Mouse (Mus musculus): ENCODE measurements around the gene Irf2bp1.
A peak's percentile ranks its signal among the peaks of the same experiment; 100 is the strongest.

The Irf2bp1 gene

DNA sequence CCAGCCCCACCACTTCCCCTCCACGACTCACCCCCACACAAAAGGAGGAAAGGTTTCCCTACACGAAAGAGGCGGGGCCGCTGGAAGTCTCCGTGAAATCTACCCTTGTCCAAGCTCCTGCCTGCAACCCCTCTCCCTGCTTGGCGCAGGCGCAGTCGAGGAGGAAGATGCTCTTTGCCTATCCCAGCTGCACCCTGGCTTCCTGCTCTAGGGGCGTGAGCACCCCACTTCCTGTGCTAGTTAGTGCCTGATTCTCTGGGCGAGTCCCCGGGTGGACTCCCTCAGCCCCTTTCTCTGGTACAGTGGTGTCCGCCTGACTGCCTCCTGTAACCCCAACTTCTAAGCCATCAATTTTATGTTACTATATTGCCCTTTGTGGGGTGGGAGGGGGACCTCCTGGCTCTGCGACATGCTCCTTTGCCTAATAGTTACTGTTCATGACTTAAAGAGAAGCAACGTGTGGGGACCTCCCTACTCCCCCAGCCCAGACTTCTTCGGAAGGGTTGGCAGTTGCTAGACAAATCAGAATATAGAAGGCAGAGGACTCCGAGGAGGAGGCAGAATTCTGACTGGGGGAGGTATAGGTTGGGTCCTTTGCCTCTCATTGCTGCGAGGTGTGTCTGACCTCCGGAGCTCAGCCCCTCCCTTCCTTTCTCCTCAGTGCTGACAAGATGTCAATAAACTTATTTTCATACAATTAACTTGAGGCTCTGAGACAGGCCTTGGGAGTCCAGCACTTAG, 2.6 kb upstream of the Irf2bp1 start:
- DNase-seq = peak; percentile 37

DNA sequence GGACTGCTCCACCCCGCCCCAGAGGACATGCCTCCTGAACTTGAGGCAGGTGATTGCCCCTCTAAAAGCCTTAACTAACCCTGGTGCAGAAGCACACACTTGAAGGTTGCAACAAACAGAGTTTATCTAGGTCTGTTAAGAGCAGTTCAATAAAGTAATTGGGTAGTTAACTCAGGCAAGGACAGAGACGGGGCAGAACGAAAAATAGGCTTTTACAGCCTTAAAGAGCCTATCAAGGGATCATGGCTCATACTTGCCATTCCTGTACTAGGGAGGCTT, 2.1 kb upstream of the Irf2bp1 start:
- DNase-seq = no peak

DNA sequence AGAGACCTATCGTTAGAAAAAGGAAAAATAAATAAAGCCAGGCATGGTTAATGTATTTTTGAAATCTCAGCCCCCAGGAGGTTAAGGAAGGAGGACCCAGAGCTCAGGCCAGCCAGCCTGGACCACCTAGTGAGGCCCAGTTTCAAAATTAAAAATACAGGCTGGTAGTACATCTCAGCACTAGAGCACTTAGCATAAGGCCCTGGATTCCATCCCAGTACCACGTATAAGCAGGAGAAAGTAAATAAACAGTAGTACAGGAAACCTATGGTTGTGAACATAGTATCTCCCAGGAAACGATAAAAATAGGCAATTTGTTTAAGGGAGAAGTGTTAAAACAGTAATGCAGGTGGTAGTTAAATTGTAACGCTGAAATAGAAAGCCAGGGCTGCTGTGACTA, 1.7 kb upstream of the Irf2bp1 start:
- DNase-seq = peak; percentile 12

DNA sequence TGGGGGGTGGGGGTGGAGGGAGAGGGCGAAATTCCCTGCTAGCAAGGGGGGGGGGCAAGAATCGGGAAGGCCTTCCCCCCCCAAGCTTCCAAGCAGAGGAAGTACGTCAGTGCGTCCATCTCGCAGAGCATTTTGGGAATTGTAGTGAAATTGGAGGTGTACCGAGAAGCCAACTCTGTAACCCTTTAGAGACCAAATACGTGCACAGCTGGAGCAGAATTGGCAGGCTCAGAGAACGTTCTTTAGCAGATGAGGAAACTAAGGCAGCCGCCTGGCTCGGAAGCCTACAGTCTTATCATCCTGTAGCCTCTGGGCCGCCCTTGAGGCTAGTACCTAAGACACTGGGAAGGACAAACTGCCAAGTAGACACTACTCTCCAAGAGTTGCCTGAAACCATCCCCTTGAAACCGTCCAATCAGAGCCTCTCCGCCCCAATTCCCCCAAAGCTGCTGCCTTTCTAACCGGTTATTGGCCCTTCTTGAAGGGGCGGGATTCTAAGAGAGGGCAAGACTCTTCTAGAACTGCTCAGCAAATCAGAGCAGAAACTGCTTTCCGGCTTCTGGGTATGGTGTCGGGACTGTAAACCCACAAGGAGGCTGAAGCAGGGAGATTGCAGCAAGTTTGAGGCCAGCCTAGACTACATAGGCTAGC, 871 bp upstream of the Irf2bp1 start:
- peak; percentile 70 for DNase-seq

DNA sequence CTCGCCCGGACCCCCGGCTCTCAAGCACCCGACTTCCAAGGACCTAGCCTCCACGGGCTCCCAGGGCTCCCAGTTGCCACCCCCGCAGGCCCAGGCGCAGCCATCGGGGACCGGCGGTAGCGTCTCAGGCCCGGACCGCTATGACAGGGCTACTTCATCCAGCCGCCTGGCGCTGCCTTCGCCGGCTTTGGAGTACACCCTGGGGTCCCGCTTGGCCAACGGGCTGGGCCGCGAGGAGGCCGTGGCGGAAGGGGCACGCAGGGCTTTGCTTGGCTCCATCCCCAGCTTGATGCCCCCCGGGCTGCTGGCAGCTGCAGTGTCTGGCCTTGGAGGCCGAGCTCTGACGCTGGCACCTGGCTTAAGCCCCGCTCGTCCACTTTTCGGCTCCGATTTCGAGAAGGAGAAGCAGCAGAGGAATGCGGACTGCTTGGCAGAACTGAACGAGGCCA, 811 bp downstream of the Irf2bp1 start:
- DNase-seq = no peak

DNA sequence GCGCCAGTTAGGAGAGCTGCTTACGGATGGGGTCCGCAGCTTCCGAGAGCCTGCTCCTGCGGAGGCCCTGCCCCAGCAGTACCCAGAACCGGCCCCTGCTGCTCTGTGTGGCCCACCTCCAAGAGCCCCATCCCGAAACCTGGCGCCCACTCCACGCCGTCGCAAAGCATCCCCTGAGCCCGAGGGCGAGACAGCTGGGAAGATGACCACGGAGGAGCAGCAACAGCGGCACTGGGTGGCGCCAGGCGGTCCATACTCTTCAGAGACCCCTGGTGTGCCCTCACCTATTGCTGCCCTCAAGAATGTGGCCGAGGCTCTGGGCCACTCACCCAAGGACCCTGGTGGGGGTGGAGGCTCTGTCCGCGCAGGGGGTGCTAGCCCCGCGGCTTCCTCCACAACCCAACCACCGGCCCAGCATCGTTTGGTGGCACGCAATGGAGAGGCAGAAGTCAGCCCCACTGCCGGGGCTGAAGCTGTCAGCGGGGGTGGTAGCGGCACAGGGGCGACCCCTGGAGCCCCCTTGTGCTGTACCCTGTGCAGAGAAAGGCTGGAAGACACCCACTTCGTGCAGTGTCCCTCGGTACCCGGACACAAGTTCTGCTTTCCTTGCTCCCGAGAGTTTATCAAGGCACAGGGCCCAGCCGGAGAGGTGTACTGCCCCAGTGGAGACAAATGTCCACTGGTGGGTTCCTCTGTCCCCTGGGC, 1.7 kb downstream of the Irf2bp1 start:
- peak; percentile 59 for DNase-seq

DNA sequence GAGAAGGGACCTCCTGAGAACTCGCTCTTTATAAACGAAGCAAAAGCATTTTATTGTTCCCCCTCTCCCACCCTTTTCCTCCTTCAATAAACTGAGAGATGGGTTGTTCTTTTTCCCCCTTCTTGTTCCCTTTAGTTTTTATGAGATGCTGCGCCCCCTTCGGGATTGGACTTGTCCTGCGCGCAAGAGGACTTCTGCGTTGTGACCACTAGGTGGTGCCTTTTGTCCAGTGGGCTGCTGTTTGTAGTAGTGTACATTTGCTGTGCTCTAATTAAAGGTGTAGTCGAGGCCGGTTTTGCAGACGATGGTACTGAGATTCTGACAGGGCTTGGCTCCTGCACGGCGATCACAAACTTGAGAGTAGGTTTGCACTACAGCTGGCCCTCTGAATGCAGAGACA, 2.6 kb downstream of the Irf2bp1 start:
- DNase-seq = peak; percentile 78

DNA sequence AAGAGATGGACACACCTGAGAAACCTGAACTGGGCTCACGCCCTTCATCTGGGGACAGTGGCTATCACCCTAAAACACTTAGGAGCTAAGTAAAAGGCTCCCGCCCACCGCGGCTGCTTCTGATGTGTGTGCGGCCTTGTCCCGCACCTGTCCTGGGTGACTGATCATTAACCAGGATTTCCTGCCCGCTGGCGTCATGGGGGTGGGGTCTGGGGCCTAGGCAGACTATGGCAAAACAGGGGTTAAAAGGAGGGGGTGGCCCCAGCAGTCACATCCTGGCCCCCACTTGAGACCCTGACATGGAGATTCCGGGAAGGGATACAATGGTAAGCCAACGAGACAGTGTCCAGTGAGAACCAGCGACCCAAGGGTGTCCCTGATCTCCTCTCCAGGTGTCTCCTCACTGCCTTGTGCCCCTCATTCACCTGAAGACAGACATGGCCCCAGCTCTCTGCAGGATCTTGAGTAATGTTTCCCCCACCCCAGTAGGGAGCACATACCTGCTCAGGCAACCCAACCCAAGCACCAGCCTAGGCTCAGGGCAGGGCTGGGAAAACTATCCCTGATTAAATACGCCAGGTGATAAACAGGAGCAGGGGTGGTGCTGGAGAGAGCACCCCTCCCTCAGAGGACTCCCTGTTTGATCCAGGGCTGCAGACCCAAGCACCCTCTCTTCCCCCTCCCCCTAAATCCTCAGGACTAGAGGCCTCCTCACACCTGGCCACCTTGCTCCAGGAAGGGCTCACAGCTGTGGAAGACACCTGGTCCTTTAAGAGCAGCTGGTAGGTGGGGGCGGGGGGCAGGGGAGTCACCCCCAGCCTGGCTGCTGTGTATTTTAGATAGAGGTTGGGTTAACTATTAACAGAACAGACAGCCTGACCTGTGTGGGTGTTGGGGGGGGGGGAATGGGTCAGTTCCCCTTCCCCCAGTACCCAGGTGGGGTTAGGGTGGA, 3.5 kb downstream of the Irf2bp1 start:
- peak; percentile 44 for DNase-seq

DNA sequence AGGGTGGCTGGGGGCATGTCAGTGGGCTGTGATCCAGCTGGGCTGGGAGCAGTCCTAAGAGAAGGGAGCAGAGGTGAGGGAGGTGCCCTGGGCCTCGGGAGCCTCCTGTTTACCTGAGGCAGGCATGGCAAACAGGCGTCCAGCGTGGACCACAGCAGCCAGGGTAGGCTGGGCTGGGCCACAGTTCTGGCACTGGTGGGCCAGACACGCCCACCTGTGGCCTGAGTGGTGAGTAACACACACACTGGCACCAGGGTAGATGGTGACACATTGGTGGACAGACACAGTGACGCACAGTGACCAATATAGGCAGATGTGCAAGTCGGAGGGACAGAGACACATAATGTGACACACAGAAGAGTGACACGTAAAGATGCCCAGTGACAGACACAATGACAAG, 6.7 kb downstream of the Irf2bp1 start:
- DNase-seq = no peak

DNA sequence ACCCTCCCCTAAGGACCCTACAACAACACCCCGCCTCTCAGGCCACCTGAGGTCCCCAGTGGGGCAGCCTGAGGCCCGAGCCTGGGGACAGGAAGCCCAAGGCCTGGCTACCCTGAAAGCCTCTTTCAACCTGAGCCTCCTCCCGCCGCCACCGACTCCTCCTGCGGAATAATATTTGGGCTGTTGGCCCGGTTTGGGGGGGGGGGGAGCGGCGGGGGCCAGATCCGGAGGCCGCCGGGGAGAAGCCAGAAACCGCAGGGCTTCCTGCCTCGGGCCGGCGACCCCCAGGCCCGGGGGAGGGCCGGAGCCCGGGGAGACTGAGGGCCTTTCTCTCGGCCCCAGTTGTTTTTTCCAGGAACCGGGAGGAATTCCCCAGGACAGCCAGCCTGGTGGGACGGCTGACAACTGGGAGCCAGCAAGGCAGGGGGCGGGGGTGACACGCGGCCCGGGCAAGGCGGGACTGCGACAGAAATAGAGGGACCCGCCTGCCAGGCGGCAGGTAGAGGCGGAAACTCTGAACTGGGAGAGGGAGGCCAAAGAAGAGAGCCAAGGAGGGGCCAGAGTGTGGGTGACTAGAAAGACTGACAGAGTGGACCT, 8.3 kb downstream of the Irf2bp1 start:
- no peak for DNase-seq

DNA sequence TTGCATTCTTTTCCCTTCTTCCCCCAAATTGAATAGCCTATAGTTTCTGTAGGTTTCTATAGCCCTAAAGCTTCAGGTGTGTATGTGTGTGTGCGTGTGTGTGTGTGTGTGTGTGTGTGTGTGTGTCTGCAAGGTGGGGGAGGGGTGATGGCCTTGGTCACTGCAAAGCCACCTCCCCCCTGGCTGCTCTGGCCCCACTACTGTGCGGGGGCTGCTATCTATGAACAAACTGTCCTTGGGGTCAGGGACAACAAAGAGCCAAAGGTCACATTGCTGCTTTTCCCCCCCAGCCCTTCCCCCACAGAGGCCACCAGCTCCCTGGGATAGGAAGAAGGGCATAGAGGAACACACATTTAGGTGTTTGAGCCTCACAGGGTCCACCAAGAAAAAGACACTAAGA, 9.0 kb downstream of the Irf2bp1 start:
- no peak for DNase-seq

DNA sequence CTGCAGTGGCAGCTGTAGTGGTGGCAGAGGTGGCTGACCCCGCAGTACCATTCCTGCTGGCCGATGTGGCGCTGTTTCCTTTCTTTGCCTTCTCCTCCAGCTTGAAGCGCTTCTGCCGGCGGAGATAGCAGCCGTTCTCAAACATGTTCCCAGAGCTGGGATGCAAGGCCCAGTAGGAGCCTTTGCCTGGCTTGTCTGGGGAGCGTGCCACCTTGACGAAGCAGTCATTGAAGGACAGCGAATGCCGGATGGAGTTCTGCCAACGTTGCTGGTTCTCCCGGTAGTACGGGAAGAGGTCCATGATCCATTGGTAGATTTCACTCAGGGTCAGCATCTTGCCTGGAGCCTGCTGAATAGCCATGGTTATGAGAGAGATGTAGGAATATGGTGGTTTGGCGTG, 10.6 kb downstream of the Irf2bp1 start:
- DNase-seq = no peak

DNA sequence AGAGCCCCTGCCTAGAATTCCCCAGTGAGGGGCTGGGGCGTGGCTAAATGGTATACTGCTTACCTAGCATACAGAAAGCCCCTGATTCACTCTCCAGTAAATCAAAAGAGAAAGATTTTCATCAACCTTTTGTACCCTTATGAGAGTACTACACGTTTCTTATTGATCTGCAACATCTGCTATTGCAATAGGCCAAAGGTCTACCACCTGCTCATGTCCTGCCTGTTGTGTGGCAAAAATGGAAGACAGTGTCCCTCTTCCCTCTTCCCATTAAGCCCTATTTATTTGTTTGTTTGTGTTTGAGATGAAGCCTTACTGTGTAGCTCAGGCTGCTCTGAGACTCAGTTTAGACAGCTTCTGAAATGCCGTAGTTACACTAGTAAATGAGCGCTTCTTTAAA, 12.2 kb downstream of the Irf2bp1 start:
- no peak for DNase-seq

DNA sequence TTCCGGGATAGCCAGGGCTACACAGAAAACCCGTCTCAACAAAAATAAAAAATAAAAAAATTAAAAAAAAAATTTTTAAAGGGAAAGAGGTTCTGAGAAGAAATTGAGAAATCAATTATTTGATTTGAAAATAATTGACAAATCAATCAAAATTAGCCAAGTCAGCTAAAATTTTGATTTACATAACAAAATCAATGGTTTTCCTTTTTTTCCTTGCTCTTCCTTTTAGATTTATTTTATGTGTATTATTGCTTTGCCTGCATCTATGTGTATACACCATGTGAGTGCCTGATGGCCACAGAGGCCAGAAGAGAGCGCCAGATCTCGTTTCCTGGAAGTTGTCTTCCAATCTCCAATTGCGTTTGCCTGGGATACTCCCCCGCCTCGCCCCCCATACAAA, 14.1 kb downstream of the Irf2bp1 start:
- DNase-seq = no peak

DNA sequence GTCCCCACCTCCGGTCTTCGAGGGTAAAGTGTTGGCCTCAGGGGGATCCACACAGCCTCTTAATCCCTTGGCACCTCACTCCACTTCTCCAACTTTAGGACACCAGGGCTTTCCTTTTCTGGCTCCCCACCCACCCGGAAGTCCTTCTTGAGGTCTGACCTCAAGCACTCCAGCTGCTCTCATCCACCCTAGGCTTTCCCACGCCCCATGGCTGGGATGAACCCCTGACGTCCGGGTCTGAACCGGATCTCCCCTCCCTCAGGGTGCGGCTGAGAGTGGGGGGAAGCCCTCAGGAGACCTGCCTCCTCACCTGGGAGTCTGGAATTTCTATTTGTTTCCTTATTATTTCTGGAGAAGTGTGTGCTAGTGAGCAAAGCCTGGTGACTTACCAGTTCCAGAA, 17.2 kb downstream of the Irf2bp1 start:
- DNase-seq = no peak

DNA sequence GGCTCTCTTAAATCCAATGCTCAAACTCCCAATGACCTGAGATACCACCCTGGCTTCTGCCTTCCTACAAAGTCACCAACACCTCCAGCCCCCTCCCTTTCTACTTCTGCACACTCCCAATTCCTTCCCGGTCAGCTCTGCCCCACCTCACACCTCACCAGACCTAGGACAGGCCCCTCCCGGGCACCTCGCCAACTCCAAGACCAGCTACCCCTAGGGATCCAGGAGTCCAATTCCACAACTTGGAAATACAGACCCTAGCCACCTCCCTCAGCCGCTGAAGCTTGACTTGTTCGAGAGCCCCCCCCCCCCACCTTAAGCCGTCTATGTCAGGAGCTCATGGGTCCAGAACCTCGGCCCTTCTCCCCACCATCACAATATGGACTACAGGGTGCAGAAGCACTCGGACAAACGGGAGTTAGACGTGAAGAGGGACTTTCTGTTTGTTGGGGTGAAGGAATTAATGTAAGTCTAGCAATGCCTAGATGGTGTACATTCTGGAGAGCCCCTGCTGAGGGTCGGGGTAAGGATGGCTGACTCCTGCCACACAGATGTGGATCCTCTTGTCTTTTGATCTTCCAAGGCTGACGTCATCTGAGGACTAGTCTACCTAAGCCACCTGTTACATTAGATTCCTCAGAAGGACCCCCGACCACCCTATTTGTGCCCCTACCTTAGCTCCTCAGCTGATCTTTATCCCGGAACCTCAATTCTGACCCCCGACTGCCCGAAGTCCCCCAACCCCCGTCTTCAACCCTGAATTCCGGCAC, 18.5 kb downstream of the Irf2bp1 start:
- no peak for DNase-seq

DNA sequence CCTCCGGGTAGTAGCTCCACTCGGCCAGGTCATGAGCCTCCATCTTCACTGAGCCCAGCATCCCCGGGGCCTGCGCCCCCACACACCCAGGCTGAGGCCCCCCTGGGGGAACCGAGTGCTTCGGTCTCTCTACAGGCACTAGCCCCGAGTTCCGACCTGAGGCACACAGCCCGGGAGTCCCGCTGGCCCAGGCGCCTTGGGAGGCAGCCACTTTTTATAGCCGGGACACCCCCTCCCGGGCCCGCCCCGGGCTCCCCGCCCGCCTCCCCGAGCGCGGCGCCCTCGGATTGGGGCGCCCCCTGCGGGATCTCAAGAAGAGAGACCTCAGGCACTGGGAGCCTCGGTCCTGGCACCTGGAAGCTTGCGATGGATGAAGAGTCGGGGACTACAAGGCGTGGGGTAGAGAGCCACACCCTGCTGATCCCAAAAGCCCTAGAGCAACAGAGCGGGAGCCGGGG, 19.5 kb downstream of the Irf2bp1 start, which contains the start of gene Foxa3:
Foxa3 (minus strand) TSS at position 182 of the 458 bp plus-strand sequence.
- DNase-seq = peak; percentile 62

DNA sequence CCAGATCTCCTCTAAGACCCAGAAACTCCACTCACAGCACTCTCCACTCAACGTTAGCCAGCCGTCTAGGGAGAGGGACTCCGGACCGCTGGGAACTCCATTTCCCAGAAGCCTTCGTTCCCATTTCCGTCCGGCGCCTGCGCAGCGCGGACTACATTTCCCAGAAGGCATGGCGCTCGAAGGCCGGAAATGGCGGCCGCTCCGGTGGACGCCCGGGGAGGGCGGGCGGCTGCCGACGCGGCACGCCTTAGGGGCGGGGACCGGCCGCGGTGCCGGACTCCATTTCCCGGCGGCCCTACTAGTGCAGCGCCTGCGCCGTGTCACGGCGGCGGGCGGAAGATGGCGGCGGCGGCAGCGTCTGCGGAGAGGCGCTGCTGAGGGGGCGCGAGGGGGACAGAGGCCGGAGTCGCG, 20.3 kb downstream of the Irf2bp1 start, which contains the start of gene Sympk:
Sympk (plus strand) TSS at position 282 of the 411 bp plus-strand sequence.
- DNase-seq = peak; percentile 93

DNA sequence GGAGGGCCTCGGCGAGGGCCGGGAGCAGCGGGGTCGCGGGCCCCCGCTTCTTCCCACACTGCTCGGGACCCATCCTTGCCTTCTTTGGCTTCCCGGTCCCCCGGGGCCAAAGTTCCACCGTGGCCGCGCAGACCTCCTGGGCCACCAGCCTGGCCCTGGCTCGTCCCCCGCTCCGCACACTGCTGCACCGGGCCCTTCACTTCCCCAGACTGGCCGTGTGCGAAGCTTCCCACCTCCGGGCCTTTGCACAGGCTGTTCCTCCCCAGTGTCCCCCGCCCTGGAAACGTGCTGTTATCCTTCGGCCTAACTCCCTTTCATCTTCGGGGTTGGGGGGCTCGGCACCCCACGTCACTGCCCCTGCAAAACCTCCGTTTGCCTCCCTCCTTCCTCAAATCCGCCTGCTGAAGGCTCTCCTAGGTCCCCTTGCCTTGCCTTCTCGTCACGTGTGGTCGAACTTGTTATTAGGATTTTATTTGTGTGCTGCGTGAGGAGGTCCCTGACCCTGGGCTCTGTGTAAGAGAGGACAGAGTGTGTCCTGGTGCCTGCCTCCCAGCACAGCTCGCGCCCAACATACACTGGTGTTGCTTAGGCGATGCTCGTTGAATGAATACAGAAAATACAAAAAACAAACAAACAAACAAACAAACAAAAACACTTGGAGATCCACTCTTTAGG, 20.9 kb downstream of the Irf2bp1 start:
- DNase-seq = peak; percentile 61

DNA sequence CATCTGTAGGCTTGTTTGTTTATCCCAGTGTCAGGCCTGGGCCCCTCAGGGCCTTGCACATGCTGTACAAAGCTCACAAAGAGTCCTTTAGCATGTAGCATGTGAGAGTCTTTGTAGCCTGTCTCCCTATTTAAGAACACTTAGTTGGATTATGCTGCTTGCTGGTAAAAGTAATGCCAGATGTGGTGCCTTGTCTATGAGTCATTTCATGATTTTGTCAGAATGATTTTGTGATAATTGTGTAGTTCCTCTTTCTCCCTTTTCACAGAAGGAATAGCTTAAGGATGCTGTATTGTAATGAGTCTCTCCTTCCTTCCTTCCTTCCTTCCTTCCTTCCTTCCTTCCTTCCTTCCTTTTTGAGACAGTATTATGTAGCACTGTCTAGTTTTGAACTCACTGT, 24.2 kb downstream of the Irf2bp1 start:
- DNase-seq = no peak

DNA sequence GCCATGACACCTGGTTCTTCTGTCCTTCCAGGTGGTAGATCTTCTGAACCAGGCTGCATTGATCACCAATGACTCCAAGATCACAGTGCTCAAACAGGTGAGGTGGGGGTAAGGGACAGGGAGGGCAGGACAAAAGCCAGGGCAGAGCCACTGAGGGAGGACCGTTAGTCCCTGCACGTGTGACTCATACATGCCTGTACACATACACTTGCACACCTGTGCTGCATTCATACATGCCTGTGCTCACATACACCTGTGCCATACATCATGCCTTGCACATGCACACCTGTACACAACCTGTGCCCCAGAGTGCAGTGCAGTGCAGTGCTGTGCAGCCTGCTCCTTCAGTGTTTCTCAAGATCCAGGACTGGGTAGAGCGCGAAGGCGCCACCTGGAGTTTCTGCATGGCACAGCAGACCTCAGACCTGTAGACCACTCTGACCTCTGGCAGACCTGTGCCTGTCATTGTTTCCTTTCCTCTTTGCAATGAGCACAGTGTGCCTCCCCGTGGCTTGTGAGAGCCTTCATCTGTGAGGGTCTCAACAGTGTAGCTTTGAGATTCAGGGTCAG, 25.3 kb downstream of the Irf2bp1 start:
- DNase-seq = no peak

All from cerebellum, adult 11 months (tissue).